Mouse (Mus musculus) layer of hippocampus, adult 2 months (tissue): ENCODE results near the gene Ndufv2. TPM values are rescaled to one million over a fixed set of nuclear protein-coding genes. Genes with fewer than 3 reads are reported as not detected.

ENCODE experiments used
- DNase-seq, 2 experiments: peaks; one replicate each; pipeline ENCODE4 v3.0.0; 2022; ENCODE audit warnings: low spot score in 2 of 2
- H3K27ac ChIP-seq: fragments of 200-600 bp; 2 replicates; pipeline ENCODE4 v1.8.1; 2022
- H3K4me3 ChIP-seq: fragments of 200-600 bp; 2 replicates; pipeline ENCODE4 v1.8.1; 2022; ENCODE audit warnings: mild to moderate bottlenecking
- CTCF ChIP-seq: fragments of 200-600 bp; conservative IDR thresholded peaks from 2 replicates; pipeline ENCODE4 v1.8.1; 2022; ENCODE audit warnings: antibody characterized with exemption, mild to moderate bottlenecking, moderate library complexity
- total RNA-seq, 2 experiments: library from RNA; stranded (reverse); gene quantifications; 2 replicates each; pipeline ENCODE4 v1.2.3; 2021

Ndufv2 gene
- total RNA-seq, 2 experiments from 2014 or later = 233 to 261 TPM

DNA sequence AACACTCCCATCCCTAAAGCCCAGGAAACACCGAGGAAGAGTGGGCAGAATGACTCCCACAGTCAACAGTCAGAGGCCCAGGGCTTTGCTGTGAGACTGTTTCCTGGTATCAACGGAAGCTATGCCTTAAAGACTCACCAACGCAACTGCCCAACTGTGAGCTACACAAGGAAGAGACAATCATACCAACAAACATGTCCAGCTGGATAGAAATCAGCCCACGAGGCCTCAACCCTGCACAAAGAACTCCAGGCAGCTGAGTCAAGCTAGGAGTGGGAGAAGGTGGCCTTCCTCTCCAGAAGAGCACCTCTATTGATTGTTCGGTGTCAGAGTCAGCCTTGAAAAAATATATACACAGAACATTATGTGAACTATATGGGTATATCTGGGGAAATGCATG lies 69.4 kb downstream of the Ndufv2 start:
- no peak for TF ChIP-seq CTCF
- Histone ChIP-seq H3K4me3 (no peak overlapping the region), H3K27ac (no peak overlapping the region)
- DNase-seq = no peak

Other genes with a start within 250 kb of the Ndufv2 start
- 10 to 100 TPM; 54.2 to 56.8 TPM for gene Ralbp1, start 215.8 kb downstream of the Ndufv2 start, total RNA-seq
- gene Twsg1, start 150.3 kb downstream of the Ndufv2 start, total RNA-seq = 10 to 100 TPM; 25.0 to 29.9 TPM
- gene Ankrd12, start 24.5 kb downstream of the Ndufv2 start, total RNA-seq = 100 to 1,000 TPM; 229 to 237 TPM
- 10 to 100 TPM; 44.2 to 48.1 TPM for gene Washc1, start 10.0 kb upstream of the Ndufv2 start, total RNA-seq
- 1 to 10 TPM; 1.1 to 1.5 TPM for gene Ddx11, start 22.0 kb upstream of the Ndufv2 start, total RNA-seq